Mouse (Mus musculus): ENCODE measurements around the gene Wdr73. TPM values are rescaled to one million over a fixed set of nuclear protein-coding genes. Genes with fewer than 3 reads are reported as not detected.

Wdr73 gene
- total and polyA plus RNA-seq, 3 experiments, result 42.4 to 55.7 (median 48.1) TPM

- dilution Hi-C loops (cut with MboI; ENCODE audit: extremely low pct_ligation_motif_present, extremely low pct_unique_long_range_greater_than_20kb, low sequenced_read_pairs), result no loop called here
- peak within 1 kb of the TSS; percentile 43; the same call in 1 of the 2 replicates for H3K9ac ChIP-seq (ENCODE audit: insufficient read depth, low read depth)
- peak; percentile 95 for DNase-seq (ENCODE audit: extremely low read depth)
- H3K27ac ChIP-seq (ENCODE audit: insufficient read depth, low read depth), result no peak within 1 kb of the TSS
- peaks cover 2 to 33% of the 10 kb centered on the region in 2 experiments; a peak in 3 of 4 replicates for H3K4me1 ChIP-seq (ENCODE audit: control insufficient read depth in 1 of 2, insufficient read depth in 2 of 2)
- H3K9me3 ChIP-seq (replicated peaks; ENCODE audit: low read length), result no peaks in the 10 kb centered on the region
- peaks cover 2 to 20% of the 10 kb centered on the region in 2 experiments for H3K36me3 ChIP-seq (replicated peaks in 1 of 2; ENCODE audit: control insufficient read depth in 1 of 2, insufficient read depth in 1 of 2, low read length in 1 of 2)
- peak within 1 kb of the TSS; percentile 87 to 94 (median 88) for H3K4me3 ChIP-seq (replicated peaks in 1 of 3; ENCODE audit: low read depth in 2 of 3, low read length in 2 of 3, poor library complexity in 1 of 3)
- TF ChIP-seq SIN3A (IDR thresholded peaks at IDR 0.05; ENCODE audit: low read length), result peak; percentile 73; the same call in 1 of the 2 replicates
- no peak for TF ChIP-seq RAD21 (IDR thresholded peaks at IDR 0.05; ENCODE audit: low read depth, low read length)
- peak; percentile 78 for TF ChIP-seq ELF1 (IDR thresholded peaks at IDR 0.05; ENCODE audit: low read depth, low read length)
- TF ChIP-seq ZC3H11A (IDR thresholded peaks at IDR 0.05; ENCODE audit: low read depth, low read length), result no peak
- peak; percentile 90 for TF ChIP-seq CHD2 (IDR thresholded peaks at IDR 0.05; ENCODE audit: low read length)
- TF ChIP-seq JUN (IDR thresholded peaks at IDR 0.05; ENCODE audit: insufficient read depth, low read depth, low read length), result no peak
- no peak for TF ChIP-seq USF2 (conservative IDR thresholded peaks at IDR 0.05; ENCODE audit: low read depth, low read length)
- peak; percentile 37; the same call in 1 of the 2 replicates for TF ChIP-seq NRF1 (IDR thresholded peaks at IDR 0.05; ENCODE audit: low read depth, low read length)
- TF ChIP-seq MAX (IDR thresholded peaks at IDR 0.05; ENCODE audit: low read length), result no peak
- TF ChIP-seq CHD1 (IDR thresholded peaks at IDR 0.05; ENCODE audit: low read depth, low read length), result no peak
- TF ChIP-seq MEF2A (IDR thresholded peaks at IDR 0.05; ENCODE audit: borderline replicate concordance, low read depth, low read length), result no peak
- peak; percentile 98 for TF ChIP-seq HCFC1 (IDR thresholded peaks at IDR 0.05; ENCODE audit: low read depth, low read length)
- TF ChIP-seq CTCF (conservative IDR thresholded peaks at IDR 0.05 in 1 of 2, IDR thresholded peaks at IDR 0.05 in 1 of 2; ENCODE audit: low read depth in 2 of 2, low read length in 2 of 2), result no peak
- no peak for TF ChIP-seq ZKSCAN1 (IDR thresholded peaks at IDR 0.05; ENCODE audit: borderline replicate concordance, low read depth, low read length)
- no peak for TF ChIP-seq PAX5 (IDR thresholded peaks at IDR 0.05; ENCODE audit: low read length)
- TF ChIP-seq GABPA (IDR thresholded peaks at IDR 0.05; ENCODE audit: insufficient replicate concordance, low read depth, low read length), result peak; percentile 45; the same call in 1 of the 2 replicates
- no peak for TF ChIP-seq JUND (conservative IDR thresholded peaks at IDR 0.05; ENCODE audit: low read depth, low read length)
- TF ChIP-seq MAZ (IDR thresholded peaks at IDR 0.05; ENCODE audit: low read depth, low read length), result peak; percentile 50; the same call in 1 of the 2 replicates
- TF ChIP-seq MYC (IDR thresholded peaks at IDR 0.05; ENCODE audit: low read depth, low read length), result no peak
- peak; percentile 40; the same call in 1 of the 2 replicates for TF ChIP-seq POLR2A (IDR thresholded peaks at IDR 0.05; ENCODE audit: low read depth, low read length)
- TF ChIP-seq RCOR1 (conservative IDR thresholded peaks at IDR 0.05; ENCODE audit: low read depth, low read length), result no peak
- no peak for TF ChIP-seq EP300 (IDR thresholded peaks at IDR 0.05; ENCODE audit: low read length)
- no peak for TF ChIP-seq E2F4 (IDR thresholded peaks at IDR 0.05; ENCODE audit: insufficient replicate concordance, low read depth, low read length)
- TF ChIP-seq NELFE (IDR thresholded peaks at IDR 0.05; ENCODE audit: low read depth, low read length), result 0 out of 2 replicates have a peak, but pooled peaks have one; percentile 3
- TF ChIP-seq BHLHE40 (IDR thresholded peaks at IDR 0.05; ENCODE audit: low read depth, low read length), result no peak
- TF ChIP-seq ZMIZ1 (IDR thresholded peaks at IDR 0.05; ENCODE audit: low read depth, low read length), result no peak
- TF ChIP-seq IRF4 (IDR thresholded peaks at IDR 0.05; ENCODE audit: low read depth, low read length), result peak; percentile 38; the same call in 1 of the 2 replicates
- TF ChIP-seq TCF12 (IDR thresholded peaks at IDR 0.05; ENCODE audit: low read depth, low read length), result peak; percentile 22; the same call in 1 of the 2 replicates
- TF ChIP-seq POLR2AphosphoS2 (IDR thresholded peaks at IDR 0.05; ENCODE audit: low read depth, low read length), result no peak
- no peak for TF ChIP-seq USF1 (IDR thresholded peaks at IDR 0.05; ENCODE audit: low read depth, low read length)
- TF ChIP-seq TBP (conservative IDR thresholded peaks at IDR 0.05; ENCODE audit: low read depth, low read length), result no peak
- no peak for TF ChIP-seq MXI1 (IDR thresholded peaks at IDR 0.05; ENCODE audit: low read depth, low read length)
- TF ChIP-seq UBTF (IDR thresholded peaks at IDR 0.05; ENCODE audit: low read depth, low read length), result no peak
- no peak for TF ChIP-seq ZNF384 (IDR thresholded peaks at IDR 0.05; ENCODE audit: low read depth, low read length)
- TF ChIP-seq KAT2A (IDR thresholded peaks at IDR 0.05; ENCODE audit: insufficient replicate concordance, low read length), result peak; percentile 96; the same call in 1 of the 2 replicates
- TF ChIP-seq MAFK (IDR thresholded peaks at IDR 0.05; ENCODE audit: insufficient replicate concordance, low read length), result no peak
- TF ChIP-seq SMC3 (IDR thresholded peaks at IDR 0.05; ENCODE audit: low read depth, low read length), result no peak
- no peak for TF ChIP-seq ETS1 (conservative IDR thresholded peaks at IDR 0.05; ENCODE audit: low read depth, low read length)
- H3K79me2 ChIP-seq (replicated peaks; ENCODE audit: control insufficient read depth, extremely low read depth, insufficient read depth, poor library complexity, severe bottlenecking), result no peaks in the 10 kb centered on the region
- in situ Hi-C loops (cut with MboI; ENCODE audit: low pct_ligation_motif_present, low pct_unique_long_range_greater_than_20kb, low sequenced_read_pairs), result no loop called here
- no peaks in the 10 kb centered on the region for H3K27me3 ChIP-seq (replicated peaks)
- H3K4me2 ChIP-seq (ENCODE audit: insufficient read depth, low read depth, poor library complexity, severe bottlenecking), result peak within 1 kb of the TSS; percentile 82
These were observed 40.3 kb downstream of the Wdr73 start, which contains the start of gene Zscan2 for GRCm38 (mm10) chr7:80860729-80861274. Gene Zscan2, plus strand, starts transcription at chr7:80860920.

Data from CH12.LX (cell line).